Mouse (Mus musculus) bone marrow, adult 2 months (tissue): ENCODE measurements around the gene Has1. TPM values are rescaled to one million over a fixed set of nuclear protein-coding genes. Genes with fewer than 3 reads are reported as not detected.

ENCODE experiments used
- H3K27ac ChIP-seq: fragments of 200-500 bp; 2 replicates; pipeline ENCODE4 v1.5.1; 2012; ENCODE audit warnings: low read depth, mild to moderate bottlenecking, control low read depth, inconsistent platforms, low read length; ENCODE audit not compliant: control insufficient read depth, poor library complexity, insufficient read depth
- H3K4me1 ChIP-seq: fragments of 200-500 bp; 2 replicates; pipeline ENCODE4 v1.6.1; 2011; ENCODE audit warnings: low read length; ENCODE audit not compliant: control insufficient read depth, insufficient read depth
- H3K4me3 ChIP-seq: fragments of 200-500 bp; replicated peaks from 2 replicates; pipeline ENCODE3; 2011; ENCODE audit warnings: mild to moderate bottlenecking, low read depth, low read length, control low read depth; ENCODE audit not compliant: control insufficient read depth
- CTCF ChIP-seq: fragments of 200-500 bp; IDR thresholded peaks from 2 replicates; pipeline ENCODE4 v1.5.1; 2011; ENCODE audit warnings: low read length, control low read depth; ENCODE audit not compliant: control insufficient read depth, insufficient read depth
- POLR2A ChIP-seq: fragments of 200-500 bp; IDR thresholded peaks from 2 replicates; pipeline ENCODE4 v1.6.1; 2011; ENCODE audit warnings: low read depth, mild to moderate bottlenecking, control low read depth, low read length, borderline replicate concordance; ENCODE audit not compliant: control insufficient read depth
- WGBS: fragments of 180-500 bp; shearing (Covaris S2); methylation state at CpG from one replicate; pipeline ENCODE4 v1.1.7; 2018; 5-methylcytosine and 5-hydroxymethylcytosine counted together
- polyA plus RNA-seq: library from polyadenylated mRNA; stranded (reverse); fragments of >200 nt; gene quantifications from 2 replicates; pipeline ENCODE4 v1.2.4, GENCODE M21; 2011; ENCODE audit warnings: low replicate concordance; ENCODE audit not compliant: missing spikeins, insufficient read depth, insufficient read length

The Has1 gene
- 0.95 TPM in 1 of 2 replicates, not detected in the other for polyA plus RNA-seq

DNA sequence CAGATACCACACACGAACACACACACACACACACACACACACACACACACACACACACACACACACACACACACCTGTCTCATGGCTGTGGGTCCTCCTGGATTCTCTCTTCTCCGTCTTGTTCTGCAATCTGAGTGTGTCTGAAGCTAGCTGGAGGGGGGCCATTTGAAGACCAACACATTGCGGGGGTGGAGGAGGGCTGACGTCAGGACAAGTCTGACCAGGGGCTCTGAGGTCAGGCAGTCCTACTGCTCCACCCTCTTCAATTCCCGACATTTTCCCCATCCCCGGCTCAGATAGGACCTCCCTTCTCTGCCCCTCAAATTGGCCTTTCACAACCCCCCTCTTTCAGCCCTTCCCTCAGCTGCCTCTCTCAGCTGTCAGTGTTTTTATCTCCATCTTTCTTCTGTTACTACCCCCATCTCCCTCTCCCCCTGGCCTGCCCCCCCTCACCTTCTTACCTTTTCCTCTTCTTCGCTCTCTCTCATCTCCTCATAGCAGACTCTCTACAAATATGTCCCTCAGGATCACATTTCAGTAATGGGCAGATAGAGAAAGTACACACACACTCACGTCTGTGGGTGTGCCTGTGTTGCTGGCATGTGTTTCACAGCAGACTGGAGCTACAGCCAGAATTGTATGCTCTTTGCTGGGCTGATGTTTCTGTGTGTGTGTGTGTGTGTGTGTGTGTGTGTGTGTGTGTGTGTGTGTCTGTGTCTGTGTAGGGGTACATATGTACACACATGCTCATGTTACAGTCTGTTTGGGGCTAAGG, at the start of gene Has1:
Has1 (minus strand) TSS at position 142 of the 775 bp plus-strand sequence.
- Histone ChIP-seq H3K4me1 (no peaks in the 10 kb centered on the region), H3K4me3 (no peak within 1 kb of the TSS), H3K27ac (no peak within 1 kb of the TSS)
- WGBS = 66% methylated on average over 8 of the region's 8 CpGs
- TF ChIP-seq POLR2A (no peak), CTCF (no peak)

DNA sequence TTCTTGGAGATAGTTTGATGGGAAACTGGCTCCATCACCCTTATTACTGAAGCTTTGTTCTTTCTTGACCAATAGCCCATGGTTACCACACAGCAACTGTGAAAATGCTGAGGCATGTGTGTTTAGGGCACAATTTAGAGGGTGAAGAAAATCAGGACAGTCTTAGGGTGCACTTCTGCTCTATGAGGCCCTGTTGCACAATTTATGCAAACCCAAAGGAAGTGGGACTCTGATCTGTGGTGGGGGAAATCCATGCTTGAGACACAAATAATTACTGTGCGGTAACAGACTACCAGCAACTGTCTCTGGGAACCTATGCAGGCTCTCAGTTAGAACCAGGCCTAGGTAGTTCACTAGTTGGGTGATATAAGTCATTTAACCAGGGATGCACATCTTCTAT, 45.8 kb upstream of the Has1 start:
- no peak for TF ChIP-seq CTCF
- 3% methylated on average over 1 of the region's 1 CpGs for WGBS
- Histone ChIP-seq H3K4me1 (no peaks in the 10 kb centered on the region; the same call in 1 of the 2 replicates), H3K4me3 (no peak overlapping the region), H3K27ac (no peak overlapping the region)

DNA sequence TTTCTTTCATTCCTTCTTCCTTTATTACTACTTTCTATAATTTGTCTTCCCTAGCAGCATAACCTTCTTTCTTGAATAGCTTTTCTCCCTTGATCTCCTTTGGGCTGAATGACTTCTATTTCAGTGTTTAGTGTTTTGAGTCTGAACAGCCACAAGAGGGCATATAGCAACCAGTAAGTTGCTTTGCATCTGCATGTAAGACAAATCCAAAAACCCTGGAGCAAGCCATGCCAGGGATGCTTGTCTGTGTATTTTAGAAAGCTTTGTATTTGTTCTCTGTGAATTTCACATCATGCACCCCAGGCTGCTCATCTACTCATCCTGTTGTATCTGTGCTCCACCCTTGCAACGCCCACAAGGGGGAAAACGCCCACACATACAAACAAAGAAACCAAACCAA, 44.3 kb upstream of the Has1 start:
- Histone ChIP-seq H3K4me3 (no peak overlapping the region), H3K27ac (no peak overlapping the region), H3K4me1 (no peaks in the 10 kb centered on the region; the same call in 1 of the 2 replicates)
- no peak for TF ChIP-seq POLR2A
- no peak for TF ChIP-seq CTCF
- 83% methylated on average over 2 of the region's 2 CpGs for WGBS

- Histone ChIP-seq H3K27ac (no peak overlapping the region), H3K4me3 (no peak overlapping the region), H3K4me1 (no peaks in the 10 kb centered on the region; the same call in 1 of the 2 replicates)
- TF ChIP-seq CTCF (0 out of 2 replicates have a peak, but pooled peaks have one; percentile 3), POLR2A (no peak)
- 2% methylated on average over 4 of the region's 4 CpGs for WGBS
Observed at GRCm38 (mm10) chr17:17896039-17896438, 41.0 kb upstream of the Has1 start.

GRCm38 (mm10) chr17:17889732-17890425, 34.9 kb upstream of the Has1 start:
- 43% methylated on average over 2 of the region's 2 CpGs for WGBS
- no peak overlapping the region for H3K27ac ChIP-seq

DNA sequence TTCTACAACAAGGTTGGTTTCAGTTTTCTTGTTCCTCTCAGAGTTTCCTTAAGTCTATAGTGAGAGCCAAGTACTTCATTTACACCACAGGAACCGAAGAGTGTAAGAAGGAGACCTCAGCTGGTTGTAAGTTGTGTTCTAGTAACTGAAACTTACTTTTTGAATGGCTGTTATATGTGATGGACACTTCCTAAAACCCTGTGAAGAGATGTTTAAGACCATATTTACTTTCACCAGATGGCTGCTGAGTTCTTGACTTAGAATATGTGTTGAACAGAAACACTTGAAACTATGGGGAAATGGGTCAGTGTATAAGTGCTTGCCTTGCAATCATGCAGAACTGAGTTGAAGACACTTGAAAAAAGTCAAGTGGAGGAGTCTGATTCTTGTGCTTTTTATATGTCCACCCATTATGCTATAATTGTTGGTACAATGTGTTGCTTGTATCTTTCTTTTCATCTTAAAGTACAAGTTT, 32.8 kb upstream of the Has1 start, which contains the start of the genes Fpr2 and Fpr3:
Fpr2 (plus strand) TSS at position 51 of the 475 bp plus-strand sequence.
Fpr3 (plus strand) TSS at position 79 of the 475 bp plus-strand sequence.
- Histone ChIP-seq H3K4me1 (no peaks in the 10 kb centered on the region; the same call in 1 of the 2 replicates), H3K27ac (peak within 1 kb of the TSS; percentile 27; the same call in 1 of the 2 replicates), H3K4me3 (peak within 1 kb of the TSS; percentile 54)
- WGBS = 8% methylated on average over 1 of the region's 1 CpGs
- TF ChIP-seq CTCF = no peak
- no peak for TF ChIP-seq POLR2A

More at GRCm38 (mm10) chr17:17889732-17890425, 34.9 kb upstream of the Has1 start:
- no peak for TF ChIP-seq POLR2A
- no peak for TF ChIP-seq CTCF
- H3K4me1 ChIP-seq = no peaks in the 10 kb centered on the region; the same call in 1 of the 2 replicates
- H3K4me3 ChIP-seq = no peak overlapping the region

GRCm38 (mm10) chr17:17883840-17884239, 28.8 kb upstream of the Has1 start, which contains the start of gene Fpr1:
Gene Fpr1 (minus strand): TSS chr17:17883940.
- no peaks in the 10 kb centered on the region; the same call in 1 of the 2 replicates for H3K4me1 ChIP-seq
- 58% methylated on average over 1 of the region's 1 CpGs for WGBS
- peak within 1 kb of the TSS; percentile 71 for H3K4me3 ChIP-seq
- no peak for TF ChIP-seq CTCF
- no peak for TF ChIP-seq POLR2A
- peak within 1 kb of the TSS; percentile 70; the same call in 1 of the 2 replicates for H3K27ac ChIP-seq

DNA sequence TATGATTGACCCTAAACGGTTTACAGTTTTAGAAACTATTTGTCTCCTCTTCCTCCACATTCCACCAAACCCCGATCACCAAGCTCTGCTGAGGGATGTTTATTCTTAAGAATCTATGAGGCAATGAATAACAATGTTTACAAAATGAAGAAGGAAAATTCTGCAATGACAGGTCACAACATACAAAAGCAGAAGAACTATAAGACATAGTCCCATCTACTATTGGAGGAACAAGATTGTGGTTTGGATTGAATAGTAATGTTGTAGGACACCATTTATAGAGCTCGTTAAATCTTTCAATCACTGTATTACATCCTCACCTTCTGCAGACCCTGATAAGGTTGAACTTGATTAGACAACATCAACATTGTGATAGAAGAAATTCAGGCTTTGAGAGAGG, 27.7 kb upstream of the Has1 start:
- H3K4me3 ChIP-seq = peak overlapping the region; percentile 71
- 50% methylated on average over 3 of the region's 3 CpGs for WGBS
- TF ChIP-seq CTCF (no peak), POLR2A (no peak)
- peak overlapping the region; percentile 70; the same call in 1 of the 2 replicates for H3K27ac ChIP-seq
- H3K4me1 ChIP-seq = no peaks in the 10 kb centered on the region; the same call in 1 of the 2 replicates
